Mouse (Mus musculus): Measurements from ENCODE around the gene Cnn3. TPM values are rescaled to one million over a fixed set of nuclear protein-coding genes. Genes with fewer than 3 reads are reported as not detected.
A peak's percentile ranks its signal among the peaks of the same experiment; 100 is the strongest.

Gene Cnn3
- 342 and 379 TPM in 2 replicates for polyA plus RNA-seq (2015; fragmentation: Nextera tagmentation; extraction: Ambion mirVana)

GRCm38 (mm10) chr3:121425861-121426620, at the start of gene Cnn3:
Gene Cnn3 (plus strand): TSS chr3:121426497.
- Histone ChIP-seq H3K4me2 (replicated peaks; ENCODE audit: low read depth, low read length) (peak within 1 kb of the TSS; percentile 75), H3K9ac (replicated peaks; ENCODE audit: low read depth) (peak within 1 kb of the TSS; percentile 94), H3K27me3 (replicated peaks; ENCODE audit: insufficient read depth, low read length) (0 out of 2 replicates have a peak, but pooled peaks cover 3% of the 10 kb centered on the region), H3K36me3 (ENCODE audit: insufficient read depth, low read length) (no peaks in the 10 kb centered on the region), H3K4me1 (ENCODE audit: insufficient read depth, low read depth, low read length) (peaks cover 14% of the 10 kb centered on the region; the same call in 1 of the 2 replicates), H3K9me3 (ENCODE audit: low read length) (no peaks in the 10 kb centered on the region), H3K4me3 (ENCODE audit: low read depth, low read length) (peak within 1 kb of the TSS; percentile 79), H3K27ac (ENCODE audit: low read length) (peak within 1 kb of the TSS; percentile 97)
- 2% methylated on average over 34 of the region's 66 CpGs for WGBS
- TF ChIP-seq EP300 (IDR thresholded peaks at IDR 0.05), result no peak
- TF ChIP-seq CTCF (IDR thresholded peaks at IDR 0.05), result peak; percentile 16; the same call in 1 of the 2 replicates
- peak; percentile 96 for DNase-seq (ENCODE audit: low spot score)
- peak; percentile 92 for ATAC-seq

- no peak for DNase-seq (ENCODE audit: low spot score)
- Histone ChIP-seq H3K4me1 (ENCODE audit: insufficient read depth, low read depth, low read length) (no peaks in the 10 kb centered on the region), H3K9me3 (ENCODE audit: low read length) (no peaks in the 10 kb centered on the region), H3K27me3 (replicated peaks; ENCODE audit: insufficient read depth, low read length) (no peaks in the 10 kb centered on the region), H3K27ac (ENCODE audit: low read length) (no peak overlapping the region), H3K4me3 (ENCODE audit: low read depth, low read length) (no peak overlapping the region), H3K4me2 (replicated peaks; ENCODE audit: low read depth, low read length) (no peak overlapping the region), H3K36me3 (ENCODE audit: insufficient read depth, low read length) (no peaks in the 10 kb centered on the region), H3K9ac (replicated peaks; ENCODE audit: low read depth) (no peak overlapping the region)
- 73% methylated on average over 15 of the region's 15 CpGs for WGBS
- no peak for ATAC-seq
- TF ChIP-seq EP300 (IDR thresholded peaks at IDR 0.05), result no peak
- no peak for TF ChIP-seq CTCF (IDR thresholded peaks at IDR 0.05)
Measured at GRCm38 (mm10) chr3:121378708-121379612, 47.3 kb upstream of the Cnn3 start.

- no peaks in the 10 kb centered on the region for H3K4me1 ChIP-seq (ENCODE audit: insufficient read depth, low read depth, low read length)
- WGBS, result 75% methylated on average over 5 of the region's 5 CpGs
- no peak overlapping the region for H3K27ac ChIP-seq (ENCODE audit: low read length)
- ATAC-seq (no peak; the same call in 1 of the 2 replicates), DNase-seq (ENCODE audit: low spot score) (no peak)
- TF ChIP-seq CTCF (IDR thresholded peaks at IDR 0.05) (no peak), EP300 (IDR thresholded peaks at IDR 0.05) (no peak)
- H3K36me3 ChIP-seq (ENCODE audit: insufficient read depth, low read length), result no peaks in the 10 kb centered on the region
- H3K27me3 ChIP-seq (replicated peaks; ENCODE audit: insufficient read depth, low read length), result no peaks in the 10 kb centered on the region
- H3K9ac ChIP-seq (replicated peaks; ENCODE audit: low read depth), result no peak overlapping the region
- no peak overlapping the region for H3K4me3 ChIP-seq (ENCODE audit: low read depth, low read length)
- H3K4me2 ChIP-seq (replicated peaks; ENCODE audit: low read depth, low read length), result no peak overlapping the region
- H3K9me3 ChIP-seq (ENCODE audit: low read length), result no peaks in the 10 kb centered on the region
Measured at GRCm38 (mm10) chr3:121379699-121380098, 46.6 kb upstream of the Cnn3 start.

GRCm38 (mm10) chr3:121387471-121388009, 38.8 kb upstream of the Cnn3 start:
- Histone ChIP-seq H3K27ac (ENCODE audit: low read length) (no peak overlapping the region), H3K9me3 (ENCODE audit: low read length) (no peaks in the 10 kb centered on the region), H3K27me3 (replicated peaks; ENCODE audit: insufficient read depth, low read length) (no peaks in the 10 kb centered on the region), H3K4me1 (ENCODE audit: insufficient read depth, low read depth, low read length) (no peaks in the 10 kb centered on the region), H3K4me3 (ENCODE audit: low read depth, low read length) (no peak overlapping the region), H3K9ac (replicated peaks; ENCODE audit: low read depth) (no peak overlapping the region), H3K4me2 (replicated peaks; ENCODE audit: low read depth, low read length) (no peak overlapping the region), H3K36me3 (ENCODE audit: insufficient read depth, low read length) (no peaks in the 10 kb centered on the region)
- TF ChIP-seq CTCF (IDR thresholded peaks at IDR 0.05), result no peak
- TF ChIP-seq EP300 (IDR thresholded peaks at IDR 0.05), result no peak
- no peak for DNase-seq (ENCODE audit: low spot score)
- 75% methylated on average over 3 of the region's 3 CpGs for WGBS
- ATAC-seq, result no peak

GRCm38 (mm10) chr3:121389366-121389765, 36.9 kb upstream of the Cnn3 start:
- Histone ChIP-seq H3K4me3 (ENCODE audit: low read depth, low read length) (no peak overlapping the region), H3K4me1 (ENCODE audit: insufficient read depth, low read depth, low read length) (no peaks in the 10 kb centered on the region), H3K36me3 (ENCODE audit: insufficient read depth, low read length) (no peaks in the 10 kb centered on the region), H3K27ac (ENCODE audit: low read length) (no peak overlapping the region), H3K9me3 (ENCODE audit: low read length) (no peaks in the 10 kb centered on the region), H3K4me2 (replicated peaks; ENCODE audit: low read depth, low read length) (no peak overlapping the region), H3K27me3 (replicated peaks; ENCODE audit: insufficient read depth, low read length) (no peaks in the 10 kb centered on the region), H3K9ac (replicated peaks; ENCODE audit: low read depth) (no peak overlapping the region)
- DNase-seq (ENCODE audit: low spot score) (no peak), ATAC-seq (no peak)
- TF ChIP-seq EP300 (IDR thresholded peaks at IDR 0.05), result no peak
- no peak for TF ChIP-seq CTCF (IDR thresholded peaks at IDR 0.05)
- 70% methylated on average over 8 of the region's 8 CpGs for WGBS
